Mouse (Mus musculus): ENCODE measurements around the gene Ncstn.

- no peak for TF ChIP-seq POLR2A (IDR thresholded peaks at IDR 0.05; ENCODE audit: low read depth, low read length)
- no peak for TF ChIP-seq CTCF (IDR thresholded peaks at IDR 0.05; ENCODE audit: borderline replicate concordance, insufficient read depth, low read length)
Observed at GRCm38 (mm10) chr1:172107777-172108477, 25.3 kb upstream of the Ncstn start.
